Mouse (Mus musculus): ENCODE measurements around the gene Enpp4. TPM values are rescaled to one million over a fixed set of nuclear protein-coding genes. Genes with fewer than 3 reads are reported as not detected.

The Enpp4 gene
- total and polyA plus RNA-seq, 2 experiments from 2014 or later, result 6.1 to 6.2 TPM

- Histone ChIP-seq H3K4me2 (ENCODE audit: low read depth, low read length, poor library complexity, severe bottlenecking) (no peak overlapping the region), H3K9ac (replicated peaks; ENCODE audit: low read length, poor library complexity, severe bottlenecking) (no peak overlapping the region), H3K4me1 (ENCODE audit: insufficient read depth, low read length) (peaks cover 6% of the 10 kb centered on the region; the same call in 1 of the 2 replicates), H3K9me3 (ENCODE audit: low read length) (no peaks in the 10 kb centered on the region), H3K36me3 (ENCODE audit: insufficient read depth, low read length) (0 out of 2 replicates have a peak, but pooled peaks cover 1% of the 10 kb centered on the region), H3K4me3 (ENCODE audit: low read depth, low read length) (no peak overlapping the region), H3K27me3 (ENCODE audit: insufficient read depth, low read length) (no peaks in the 10 kb centered on the region), H3K27ac (ENCODE audit: low read depth, low read length) (no peak overlapping the region)
- no peak for ATAC-seq (ENCODE audit: low FRiP score)
- WGBS, result 82% methylated on average over 3 of the region's 3 CpGs
- no peak for DNase-seq (ENCODE audit: low spot score)
- no peak for TF ChIP-seq CTCF (IDR thresholded peaks at IDR 0.05)
These were observed 30.0 kb downstream of the Enpp4 start for GRCm38 (mm10) chr17:44075601-44076000.

GRCm38 (mm10) chr17:44071680-44072079, 33.9 kb downstream of the Enpp4 start:
- Histone ChIP-seq H3K9ac (replicated peaks; ENCODE audit: low read length, poor library complexity, severe bottlenecking) (no peak overlapping the region), H3K27ac (ENCODE audit: low read depth, low read length) (no peak overlapping the region), H3K9me3 (ENCODE audit: low read length) (no peaks in the 10 kb centered on the region), H3K4me2 (ENCODE audit: low read depth, low read length, poor library complexity, severe bottlenecking) (no peak overlapping the region), H3K36me3 (ENCODE audit: insufficient read depth, low read length) (no peaks in the 10 kb centered on the region), H3K4me1 (ENCODE audit: insufficient read depth, low read length) (no peaks in the 10 kb centered on the region), H3K27me3 (ENCODE audit: insufficient read depth, low read length) (no peaks in the 10 kb centered on the region), H3K4me3 (ENCODE audit: low read depth, low read length) (no peak overlapping the region)
- no peak for ATAC-seq (ENCODE audit: low FRiP score)
- no peak for DNase-seq (ENCODE audit: low spot score)
- no peak for TF ChIP-seq CTCF (IDR thresholded peaks at IDR 0.05)

- no peak overlapping the region for H3K9ac ChIP-seq (replicated peaks; ENCODE audit: low read length, poor library complexity, severe bottlenecking)
- no peak overlapping the region for H3K4me2 ChIP-seq (ENCODE audit: low read depth, low read length, poor library complexity, severe bottlenecking)
- DNase-seq (ENCODE audit: low spot score) (no peak), ATAC-seq (ENCODE audit: low FRiP score) (no peak)
- no peaks in the 10 kb centered on the region for H3K36me3 ChIP-seq (ENCODE audit: insufficient read depth, low read length)
- H3K27me3 ChIP-seq (ENCODE audit: insufficient read depth, low read length), result no peaks in the 10 kb centered on the region
- H3K4me3 ChIP-seq (ENCODE audit: low read depth, low read length), result no peak overlapping the region
- no peaks in the 10 kb centered on the region for H3K9me3 ChIP-seq (ENCODE audit: low read length)
- 82% methylated on average over 6 of the region's 6 CpGs for WGBS
- no peaks in the 10 kb centered on the region for H3K4me1 ChIP-seq (ENCODE audit: insufficient read depth, low read length)
- no peak overlapping the region for H3K27ac ChIP-seq (ENCODE audit: low read depth, low read length)
- no peak for TF ChIP-seq CTCF (IDR thresholded peaks at IDR 0.05)
These were observed 36.7 kb downstream of the Enpp4 start for GRCm38 (mm10) chr17:44068876-44069275.

- no peak overlapping the region for H3K27ac ChIP-seq (ENCODE audit: low read depth, low read length)
- DNase-seq (ENCODE audit: low spot score), result no peak
- no peaks in the 10 kb centered on the region for H3K36me3 ChIP-seq (ENCODE audit: insufficient read depth, low read length)
- no peaks in the 10 kb centered on the region for H3K27me3 ChIP-seq (ENCODE audit: insufficient read depth, low read length)
- WGBS, result 80% methylated on average over 5 of the region's 5 CpGs
- H3K4me2 ChIP-seq (ENCODE audit: low read depth, low read length, poor library complexity, severe bottlenecking), result no peak overlapping the region
- TF ChIP-seq CTCF (IDR thresholded peaks at IDR 0.05), result no peak
- no peak overlapping the region for H3K9ac ChIP-seq (replicated peaks; ENCODE audit: low read length, poor library complexity, severe bottlenecking)
- no peak overlapping the region for H3K4me3 ChIP-seq (ENCODE audit: low read depth, low read length)
- no peak for ATAC-seq (ENCODE audit: low FRiP score)
- H3K4me1 ChIP-seq (ENCODE audit: insufficient read depth, low read length), result no peaks in the 10 kb centered on the region
- H3K9me3 ChIP-seq (ENCODE audit: low read length), result no peaks in the 10 kb centered on the region
These were observed 44.2 kb downstream of the Enpp4 start for GRCm38 (mm10) chr17:44061289-44061890.

DNA sequence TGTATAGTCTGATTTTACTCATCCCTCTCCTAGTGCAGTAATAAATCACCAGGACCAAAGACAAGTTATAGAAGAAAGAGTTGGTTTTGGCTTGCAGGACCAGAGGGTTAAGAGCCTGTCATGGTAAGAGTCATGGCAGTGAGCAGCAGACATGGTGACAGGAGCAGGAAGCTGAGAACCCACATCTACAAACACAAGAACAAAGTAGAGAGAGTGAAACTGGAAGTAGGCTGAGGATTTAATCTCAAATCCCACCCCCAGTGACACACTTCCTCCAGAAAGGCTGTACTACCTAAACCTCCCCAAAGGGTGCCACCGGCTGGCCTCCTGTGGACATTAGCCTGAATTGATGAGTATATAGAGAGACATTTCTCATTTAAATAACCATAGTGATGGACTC, 44.8 kb downstream of the Enpp4 start:
- Histone ChIP-seq H3K4me1 (ENCODE audit: insufficient read depth, low read length) (no peaks in the 10 kb centered on the region), H3K27ac (ENCODE audit: low read depth, low read length) (no peak overlapping the region), H3K9me3 (ENCODE audit: low read length) (no peaks in the 10 kb centered on the region), H3K27me3 (ENCODE audit: insufficient read depth, low read length) (no peaks in the 10 kb centered on the region), H3K4me2 (ENCODE audit: low read depth, low read length, poor library complexity, severe bottlenecking) (no peak overlapping the region), H3K4me3 (ENCODE audit: low read depth, low read length) (no peak overlapping the region), H3K36me3 (ENCODE audit: insufficient read depth, low read length) (no peaks in the 10 kb centered on the region), H3K9ac (replicated peaks; ENCODE audit: low read length, poor library complexity, severe bottlenecking) (no peak overlapping the region)
- 100% methylated on average over 1 of the region's 1 CpGs for WGBS
- TF ChIP-seq CTCF (IDR thresholded peaks at IDR 0.05), result no peak
- no peak for DNase-seq (ENCODE audit: low spot score)
- no peak for ATAC-seq (ENCODE audit: low FRiP score)

GRCm38 (mm10) chr17:44058145-44058544, 47.5 kb downstream of the Enpp4 start:
- no peak for ATAC-seq (ENCODE audit: low FRiP score)
- TF ChIP-seq CTCF (IDR thresholded peaks at IDR 0.05), result no peak

More at GRCm38 (mm10) chr17:44058145-44058544, 47.5 kb downstream of the Enpp4 start:
- no peaks in the 10 kb centered on the region for H3K4me1 ChIP-seq (ENCODE audit: insufficient read depth, low read length)
- H3K9ac ChIP-seq (replicated peaks; ENCODE audit: low read length, poor library complexity, severe bottlenecking), result no peak overlapping the region
- no peak overlapping the region for H3K4me3 ChIP-seq (ENCODE audit: low read depth, low read length)
- no peaks in the 10 kb centered on the region for H3K9me3 ChIP-seq (ENCODE audit: low read length)
- DNase-seq (ENCODE audit: low spot score), result no peak
- no peak overlapping the region for H3K27ac ChIP-seq (ENCODE audit: low read depth, low read length)
- no peaks in the 10 kb centered on the region for H3K36me3 ChIP-seq (ENCODE audit: insufficient read depth, low read length)
- no peaks in the 10 kb centered on the region for H3K27me3 ChIP-seq (ENCODE audit: insufficient read depth, low read length)
- no peak overlapping the region for H3K4me2 ChIP-seq (ENCODE audit: low read depth, low read length, poor library complexity, severe bottlenecking)

Measured in midbrain, postnatal 0 days (tissue).